Mouse (Mus musculus) heart, embryonic 13.5 days (tissue): ENCODE data around the gene Spata4. TPM values are rescaled to one million over a fixed set of nuclear protein-coding genes. Genes with fewer than 3 reads are reported as not detected.
A peak's percentile ranks its signal among the peaks of the same experiment; 100 is the strongest.

Experiments
- ATAC-seq: fragments of 200-750 bp; cut with Nextera tagmentation; 2 replicates; pipeline ENCODE4 v1.8.0; 2017; ENCODE audit warnings: moderate TSS enrichment; ENCODE audit not compliant: insufficient number of reproducible peaks, low FRiP score, low TSS enrichment; ENCODE audit errors: extremely low read depth
- H3K27ac ChIP-seq: fragments of 300-500 bp; sonication (generic); replicated peaks from 2 replicates; pipeline ENCODE4 v1.5.1; 2015; ENCODE audit warnings: moderate library complexity, mild to moderate bottlenecking, inconsistent platforms
- H3K27me3 ChIP-seq: fragments of 300-500 bp; sonication (generic); replicated peaks from 2 replicates; pipeline ENCODE4 v1.6.1; 2015; ENCODE audit warnings: mild to moderate bottlenecking, inconsistent platforms
- H3K36me3 ChIP-seq: fragments of 300-500 bp; sonication (generic); 2 replicates; pipeline ENCODE4 v1.6.1; 2015; ENCODE audit warnings: mild to moderate bottlenecking, inconsistent platforms
- H3K4me1 ChIP-seq: fragments of 300-500 bp; sonication (generic); 2 replicates; pipeline ENCODE4 v1.6.1; 2015; ENCODE audit warnings: inconsistent platforms
- H3K4me2 ChIP-seq: fragments of 300-500 bp; sonication (generic); 2 replicates; pipeline ENCODE4 v1.6.1; 2015; ENCODE audit warnings: inconsistent platforms, mild to moderate bottlenecking, moderate library complexity
- H3K4me3 ChIP-seq: fragments of 300-500 bp; sonication (generic); 2 replicates; pipeline ENCODE4 v1.5.1; 2015; ENCODE audit warnings: moderate library complexity, mild to moderate bottlenecking, inconsistent platforms
- H3K9ac ChIP-seq: fragments of 300-500 bp; sonication (generic); 2 replicates; pipeline ENCODE4 v1.6.1; 2015; ENCODE audit warnings: inconsistent platforms, mild to moderate bottlenecking, moderate library complexity
- H3K9me3 ChIP-seq: fragments of 300-500 bp; sonication (generic); 2 replicates; pipeline ENCODE4 v1.6.1; 2016; ENCODE audit warnings: inconsistent platforms
- WGBS: fragments of 180-500 bp; shearing (Covaris S2); methylation state at CpG from one replicate; pipeline ENCODE4 v1.1.7; 2015; ENCODE audit warnings: mixed read lengths; 5-methylcytosine and 5-hydroxymethylcytosine counted together
- polyA plus RNA-seq: library from polyadenylated mRNA; unstranded; fragments of >200 nt; fragmentation: Nextera tagmentation; extraction: Ambion mirVana; gene quantifications from 2 replicates; pipeline ENCODE4 v1.2.1, GENCODE M21; 2015

Spata4 gene
- polyA plus RNA-seq = not detected in 2 replicates

- Histone ChIP-seq H3K9ac (peak within 1 kb of the TSS; percentile 66), H3K36me3 (no peaks in the 10 kb centered on the region)
- 6% methylated on average over 21 of the region's 21 CpGs for WGBS
Observed at GRCm38 (mm10) chr8:54600671-54601251, at the start of gene Spata4. Gene Spata4, plus strand, starts transcription at chr8:54600781.

DNA sequence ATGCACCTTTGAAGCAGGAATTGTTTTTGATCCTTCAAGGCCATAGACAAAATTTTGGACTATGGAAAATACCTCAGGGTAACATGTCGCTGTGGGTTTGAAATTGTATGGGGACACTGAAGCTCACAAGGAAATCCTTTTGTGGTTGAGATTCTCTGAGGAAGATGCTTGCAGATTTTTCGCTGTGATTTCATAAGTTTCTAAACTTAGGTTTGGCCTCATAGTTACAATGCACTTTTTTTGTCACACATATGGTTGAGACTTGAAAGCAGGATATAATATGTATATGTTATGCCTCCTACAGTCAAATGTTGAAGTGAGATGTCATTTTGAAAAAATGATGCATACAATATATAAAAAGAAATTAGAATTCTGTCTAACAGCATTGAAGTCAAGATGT is 45.7 kb upstream of the Spata4 start:
- H3K4me1 ChIP-seq = no peaks in the 10 kb centered on the region
- no peaks in the 10 kb centered on the region for H3K9me3 ChIP-seq
- no peak overlapping the region for H3K4me3 ChIP-seq
- 64% methylated on average over 2 of the region's 2 CpGs for WGBS
- H3K27me3 ChIP-seq = no peaks in the 10 kb centered on the region
- no peak for ATAC-seq
- no peak overlapping the region for H3K27ac ChIP-seq
- H3K4me2 ChIP-seq = no peak overlapping the region
- no peaks in the 10 kb centered on the region for H3K36me3 ChIP-seq
- H3K9ac ChIP-seq = no peak overlapping the region

More at GRCm38 (mm10) chr8:54600671-54601251, at the start of gene Spata4:
- H3K4me2 ChIP-seq = peak within 1 kb of the TSS; percentile 73
- H3K27me3 ChIP-seq = no peaks in the 10 kb centered on the region
- H3K27ac ChIP-seq = no peak within 1 kb of the TSS; the same call in 1 of the 2 replicates
- no peaks in the 10 kb centered on the region for H3K9me3 ChIP-seq
- peaks cover 9% of the 10 kb centered on the region for H3K4me1 ChIP-seq
- H3K4me3 ChIP-seq = peak within 1 kb of the TSS; percentile 51
- ATAC-seq = no peak; the same call in 1 of the 2 replicates

- Histone ChIP-seq H3K27ac (peak overlapping the region; percentile 32; the same call in 1 of the 2 replicates), H3K27me3 (no peaks in the 10 kb centered on the region), H3K36me3 (no peaks in the 10 kb centered on the region), H3K4me1 (peaks cover 12% of the 10 kb centered on the region), H3K9ac (no peak overlapping the region), H3K9me3 (no peaks in the 10 kb centered on the region), H3K4me3 (no peak overlapping the region), H3K4me2 (no peak overlapping the region)
- WGBS = 41% methylated on average over 4 of the region's 4 CpGs
- ATAC-seq = no peak
Observed at GRCm38 (mm10) chr8:54562137-54562536, 38.4 kb upstream of the Spata4 start.

GRCm38 (mm10) chr8:54565181-54565580 is 35.4 kb upstream of the Spata4 start:
- Histone ChIP-seq H3K36me3 (no peaks in the 10 kb centered on the region), H3K4me3 (no peak overlapping the region), H3K27ac (no peak overlapping the region), H3K9ac (no peak overlapping the region), H3K4me1 (peaks cover 17% of the 10 kb centered on the region), H3K9me3 (no peaks in the 10 kb centered on the region), H3K27me3 (no peaks in the 10 kb centered on the region), H3K4me2 (no peak overlapping the region)
- ATAC-seq = no peak
- WGBS = 84% methylated on average over 1 of the region's 1 CpGs

DNA sequence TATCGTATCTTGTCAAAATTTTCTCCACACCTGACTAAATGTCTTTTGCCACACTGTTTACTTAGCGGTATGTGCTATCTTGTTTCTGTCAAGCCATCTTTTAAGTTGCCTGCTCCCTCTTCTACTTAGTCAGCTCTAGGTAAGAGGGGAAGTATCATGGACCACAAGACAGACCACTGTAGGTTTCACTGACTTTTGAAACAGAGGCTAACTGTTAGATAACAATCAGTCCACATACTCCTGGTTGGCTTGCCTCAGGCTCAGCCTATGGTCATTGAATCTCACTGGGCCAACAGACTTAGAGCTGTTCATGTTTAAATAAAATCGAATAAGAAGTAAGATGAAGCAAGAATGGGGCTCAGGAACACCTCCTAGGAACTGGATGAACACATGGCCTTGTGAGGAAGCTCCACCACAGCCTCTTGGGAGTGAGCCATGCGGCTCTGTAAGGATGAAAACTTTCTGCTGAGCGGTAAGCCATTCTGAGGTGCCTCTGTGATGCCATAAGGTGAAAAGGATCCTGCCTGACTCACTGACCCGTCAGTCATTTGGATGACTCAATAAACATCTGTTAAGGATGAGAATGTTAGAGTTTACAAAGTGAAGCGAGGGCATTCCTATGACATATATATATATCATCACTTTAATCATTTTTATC is 34.8 kb upstream of the Spata4 start:
- H3K4me2 ChIP-seq = no peak overlapping the region
- 81% methylated on average over 7 of the region's 7 CpGs for WGBS
- no peaks in the 10 kb centered on the region for H3K36me3 ChIP-seq
- H3K9me3 ChIP-seq = no peaks in the 10 kb centered on the region
- no peak overlapping the region for H3K27ac ChIP-seq
- ATAC-seq = no peak
- H3K9ac ChIP-seq = no peak overlapping the region
- H3K27me3 ChIP-seq = no peaks in the 10 kb centered on the region
- H3K4me3 ChIP-seq = no peak overlapping the region
- peaks cover 22% of the 10 kb centered on the region for H3K4me1 ChIP-seq

DNA sequence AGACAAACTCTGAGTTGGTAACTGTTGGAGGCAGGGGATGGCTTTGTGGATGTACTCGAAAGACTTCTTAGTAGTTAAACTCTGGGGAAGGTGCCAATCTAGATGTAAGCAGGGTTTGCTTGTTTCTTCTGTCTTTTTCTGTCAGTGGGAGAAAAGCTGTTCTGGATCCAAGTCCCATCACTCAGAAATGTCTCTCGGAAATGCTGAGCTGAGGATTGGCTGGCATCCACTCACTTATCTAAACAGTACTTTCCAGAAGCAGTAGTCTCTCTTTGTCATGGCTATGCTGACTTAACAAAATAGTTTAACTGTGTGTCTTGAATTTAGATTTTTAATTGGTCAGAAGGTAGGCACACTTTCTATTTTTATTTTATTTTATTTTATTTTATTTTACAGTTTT is 33.4 kb upstream of the Spata4 start:
- ATAC-seq = no peak
- Histone ChIP-seq H3K27me3 (no peaks in the 10 kb centered on the region), H3K4me3 (no peak overlapping the region), H3K4me1 (peaks cover 26% of the 10 kb centered on the region), H3K27ac (no peak overlapping the region), H3K9ac (no peak overlapping the region), H3K4me2 (no peak overlapping the region), H3K36me3 (no peaks in the 10 kb centered on the region), H3K9me3 (no peaks in the 10 kb centered on the region)
- WGBS = 36% methylated on average over 2 of the region's 2 CpGs

GRCm38 (mm10) chr8:54570618-54571609 is 29.7 kb upstream of the Spata4 start:
- H3K4me3 ChIP-seq = peak overlapping the region; percentile 6; the same call in 1 of the 2 replicates
- H3K4me2 ChIP-seq = peak overlapping the region; percentile 50
- H3K9me3 ChIP-seq = no peaks in the 10 kb centered on the region
- H3K36me3 ChIP-seq = no peaks in the 10 kb centered on the region
- no peak for ATAC-seq
- H3K9ac ChIP-seq = 0 out of 2 replicates have a peak overlapping the region, but pooled peaks have one; percentile 47
- no peaks in the 10 kb centered on the region for H3K27me3 ChIP-seq
- H3K4me1 ChIP-seq = peaks cover 24% of the 10 kb centered on the region
- H3K27ac ChIP-seq = peak overlapping the region; percentile 84
- WGBS = 53% methylated on average over 15 of the region's 15 CpGs

DNA sequence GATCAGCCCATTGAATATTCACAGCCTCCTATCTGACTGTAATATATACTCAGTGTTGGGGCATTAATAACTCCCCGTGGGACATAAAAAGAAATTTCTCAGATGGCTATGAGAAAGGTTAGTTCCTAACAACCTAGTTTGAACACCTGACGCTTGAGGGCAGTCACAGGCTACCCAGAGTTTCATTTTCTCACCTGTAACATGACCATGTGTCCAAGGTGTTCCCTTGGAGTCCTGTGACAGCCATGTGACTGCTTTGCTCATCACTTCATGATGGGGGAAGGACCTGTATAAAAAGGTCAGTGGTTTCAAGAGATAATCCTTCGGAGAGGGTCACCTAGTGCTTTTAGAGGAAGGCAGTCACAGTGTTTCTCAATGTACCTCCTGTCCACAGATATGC is 19.1 kb upstream of the Spata4 start:
- Histone ChIP-seq H3K27ac (no peak overlapping the region), H3K9me3 (no peaks in the 10 kb centered on the region), H3K36me3 (no peaks in the 10 kb centered on the region), H3K4me2 (no peak overlapping the region), H3K27me3 (no peaks in the 10 kb centered on the region), H3K4me3 (no peak overlapping the region), H3K4me1 (0 out of 2 replicates have a peak, but pooled peaks cover 8% of the 10 kb centered on the region), H3K9ac (no peak overlapping the region)
- ATAC-seq = no peak
- 70% methylated on average over 3 of the region's 3 CpGs for WGBS

GRCm38 (mm10) chr8:54582886-54583285 is 17.7 kb upstream of the Spata4 start:
- Histone ChIP-seq H3K4me3 (no peak overlapping the region), H3K9ac (no peak overlapping the region), H3K27me3 (no peaks in the 10 kb centered on the region), H3K9me3 (peaks cover 5% of the 10 kb centered on the region), H3K4me1 (0 out of 2 replicates have a peak, but pooled peaks cover 4% of the 10 kb centered on the region), H3K27ac (no peak overlapping the region), H3K36me3 (no peaks in the 10 kb centered on the region), H3K4me2 (no peak overlapping the region)
- no peak for ATAC-seq
- WGBS = 74% methylated on average over 1 of the region's 1 CpGs

GRCm38 (mm10) chr8:54594634-54595033 is 5.9 kb upstream of the Spata4 start:
- no peaks in the 10 kb centered on the region for H3K36me3 ChIP-seq
- H3K27me3 ChIP-seq = no peaks in the 10 kb centered on the region
- no peak overlapping the region for H3K4me2 ChIP-seq
- H3K4me3 ChIP-seq = no peak overlapping the region
- no peak for ATAC-seq
- no peaks in the 10 kb centered on the region for H3K9me3 ChIP-seq
- 84% methylated on average over 5 of the region's 5 CpGs for WGBS
- no peaks in the 10 kb centered on the region for H3K4me1 ChIP-seq
- H3K27ac ChIP-seq = no peak overlapping the region
- no peak overlapping the region for H3K9ac ChIP-seq

DNA sequence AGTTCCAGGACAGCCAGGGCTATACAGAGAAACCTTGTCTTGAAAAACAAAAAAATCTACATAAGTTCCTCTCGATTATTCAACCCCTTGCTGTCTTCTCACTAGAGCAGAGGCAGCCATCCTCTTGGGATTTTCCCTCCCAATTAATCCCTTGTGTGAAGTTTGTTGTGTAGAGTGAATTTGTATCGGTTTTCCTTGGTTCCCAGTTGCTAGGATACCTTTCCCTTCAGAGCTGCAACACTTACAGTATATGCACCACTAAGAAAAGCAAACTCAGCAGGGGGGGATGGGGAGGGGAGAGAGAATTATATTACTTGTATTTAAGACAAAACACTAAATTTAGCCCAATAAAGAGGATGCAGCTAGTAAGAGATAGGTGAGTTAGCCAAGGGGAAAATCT is 4.5 kb upstream of the Spata4 start:
- H3K4me1 ChIP-seq = peaks cover 8% of the 10 kb centered on the region
- H3K4me3 ChIP-seq = no peak overlapping the region
- H3K27ac ChIP-seq = no peak overlapping the region
- ATAC-seq = no peak
- H3K36me3 ChIP-seq = no peaks in the 10 kb centered on the region
- H3K4me2 ChIP-seq = no peak overlapping the region
- H3K27me3 ChIP-seq = no peaks in the 10 kb centered on the region
- no peaks in the 10 kb centered on the region for H3K9me3 ChIP-seq
- WGBS = 70% methylated on average over 2 of the region's 2 CpGs
- no peak overlapping the region for H3K9ac ChIP-seq
